Mouse (Mus musculus) cortical plate, adult 2 months (tissue): ENCODE data around the gene Arnt2.

ENCODE experiments used
- CTCF ChIP-seq: fragments of 200-500 bp; IDR thresholded peaks from 2 replicates; pipeline ENCODE4 v1.5.1; 2011; ENCODE audit warnings: mild to moderate bottlenecking, control low read depth, low read length; ENCODE audit not compliant: insufficient read depth; ENCODE audit errors: extremely low read depth
- POLR2A ChIP-seq: fragments of 200-500 bp; IDR thresholded peaks from 2 replicates; pipeline ENCODE4 v1.6.1; 2011; ENCODE audit warnings: mild to moderate bottlenecking, low read length, control low read depth; ENCODE audit not compliant: insufficient read depth; ENCODE audit errors: extremely low read depth

DNA sequence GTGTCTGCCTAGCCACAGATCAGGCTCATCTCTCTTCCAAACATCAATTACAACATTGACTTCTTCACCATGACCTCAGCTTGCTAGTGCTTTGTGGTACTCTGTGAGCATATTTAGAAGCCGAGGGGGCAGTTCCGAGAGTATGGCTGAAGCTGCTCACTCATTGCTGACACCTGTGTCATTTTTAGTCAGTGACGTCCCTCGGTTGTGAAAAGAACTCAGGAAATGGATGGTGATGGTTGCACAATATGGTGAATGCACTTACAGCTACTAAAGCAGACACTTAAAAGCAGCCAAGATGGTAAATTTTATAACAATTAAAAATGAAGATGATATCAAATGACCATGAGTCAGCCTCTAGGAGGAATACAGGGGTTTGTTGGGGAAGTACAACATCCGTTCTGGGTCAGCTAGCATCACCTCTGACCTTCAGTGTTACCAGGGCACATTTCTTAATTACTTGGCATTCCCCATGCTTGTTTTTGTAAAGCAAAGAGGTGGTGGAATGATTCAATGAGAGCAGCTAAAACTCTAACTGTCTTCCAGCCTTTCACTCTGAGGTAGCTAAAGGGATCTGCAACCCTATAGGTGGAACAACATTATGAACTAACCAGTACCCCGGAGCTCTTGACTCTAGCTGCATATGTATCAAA is 212.6 kb downstream of the Arnt2 start:
- TF ChIP-seq CTCF, result no peak
- TF ChIP-seq POLR2A, result no peak
